In the genomic region with DNA sequence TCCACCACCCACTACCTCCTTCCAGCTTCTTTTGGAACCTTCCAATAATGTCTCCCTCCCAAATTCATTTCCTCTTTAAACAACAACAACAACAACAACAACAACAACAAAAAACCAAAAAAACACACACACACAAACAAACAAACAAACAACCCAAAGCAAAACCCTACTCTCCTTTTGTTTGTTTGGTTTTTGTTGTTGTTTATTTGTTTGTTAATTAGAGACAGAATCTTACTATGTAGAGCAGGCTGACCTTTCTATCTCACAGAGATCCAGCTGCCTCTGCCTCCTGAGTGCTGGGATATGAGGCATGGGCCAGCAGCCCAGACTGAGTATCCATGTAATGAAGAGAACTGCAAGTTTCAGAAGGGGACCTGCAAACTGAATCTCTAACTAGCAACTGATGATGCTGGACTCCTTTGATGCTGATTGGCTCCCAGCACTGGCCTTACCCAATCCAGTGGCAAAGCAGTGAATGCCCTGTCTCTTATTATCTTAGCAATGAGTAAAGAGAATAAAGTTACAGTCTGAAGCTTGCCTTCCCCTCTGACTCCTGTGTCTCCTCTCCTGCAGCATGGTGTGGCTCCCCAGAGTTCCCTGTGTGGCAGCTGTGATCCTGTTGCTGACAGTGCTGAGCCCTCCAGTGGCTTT, we compare ENCODE assay signal across 9 mouse cellular contexts. TPM values are rescaled to one million over a fixed set of nuclear protein-coding genes. Genes with fewer than 3 reads are reported as not detected.
A peak's percentile ranks its signal among the peaks of the same experiment; 100 is the strongest.
DNase-seq lines count a peak whose midpoint lies in the region; ATAC-seq lines count a peak whose summit lies in the region.
"Had no signal": no experiment of that assay in that cellular context is flagged by ENCODE, and none has a peak within 500 bp of the region (broad histone marks: within the 10 kb centered on the region; RNA-seq: fewer than 3 reads in every experiment).

A gene (plus strand): TSS at position 488 of the 651 bp plus-strand sequence.

- H3K9me3 ChIP-seq in hindbrain, embryonic 16.5 days (ENCODE audit: control insufficient read depth, low read length), result no peaks in the 10 kb centered on the region
- H3K9me3 ChIP-seq: heart, embryonic 13.5 days had no signal

- peak; percentile 91 for ATAC-seq in hindbrain, embryonic 16.5 days

- H3K27me3 ChIP-seq in hindbrain, embryonic 16.5 days (replicated peaks; ENCODE audit: control insufficient read depth, insufficient read depth, low read length), result no peaks in the 10 kb centered on the region

- H3K36me3 ChIP-seq in hindbrain, embryonic 16.5 days (ENCODE audit: control insufficient read depth, insufficient read depth, low read length), result no peaks in the 10 kb centered on the region
- H3K36me3 ChIP-seq: heart, embryonic 13.5 days had no signal

- no peak within 1 kb of the TSS for H3K4me2 ChIP-seq in hindbrain, embryonic 16.5 days (ENCODE audit: low read length)
- H3K4me2 ChIP-seq: heart, embryonic 13.5 days had no signal

- 0 out of 2 replicates have a peak, but pooled peaks cover 2% of the 10 kb centered on the region for H3K4me1 ChIP-seq in hindbrain, embryonic 16.5 days (ENCODE audit: control insufficient read depth, insufficient read depth, low read depth, low read length)

- no peak within 1 kb of the TSS for H3K9ac ChIP-seq in hindbrain, embryonic 16.5 days (ENCODE audit: low read depth, low read length)
- H3K9ac ChIP-seq: heart, embryonic 13.5 days had no signal

- H3K27ac ChIP-seq in hindbrain, embryonic 16.5 days (ENCODE audit: low read depth, low read length), result no peak within 1 kb of the TSS
- H3K27ac ChIP-seq: heart, embryonic 13.5 days had no signal

- DNase-seq in Muller cell, postnatal 12 days (ENCODE audit: inconsistent ontology term), result peak; percentile 69
- peak; percentile 73 for DNase-seq in cerebellum, adult 9-10 months
- peak; percentile 87 to 95 for DNase-seq in frontal cortex, postnatal 36 days (ENCODE audit: low spot score in 2 of 2)
- peak; percentile 76 to 80 for DNase-seq in layer of hippocampus, postnatal 36 days
- peak; percentile 79 to 92 for DNase-seq in lung, postnatal 4 days
- DNase-seq in retina, postnatal 7 days (ENCODE audit: low read depth, low spot score), result peak; percentile 60
- DNase-seq in urinary bladder, adult 2 months (ENCODE audit: low spot score), result no peak

- H3K4me3 ChIP-seq in hindbrain, embryonic 16.5 days (ENCODE audit: low read length), result no peak within 1 kb of the TSS
- H3K4me3 ChIP-seq: heart, embryonic 13.5 days had no signal

RNA-seq across cellular contexts. Expression of the gene that starts here (rescaled TPM):
- 3.5 and 4.3 TPM in 2 replicates for polyA plus RNA-seq in hindbrain, embryonic 16.5 days (2015; fragmentation: Nextera tagmentation; extraction: Ambion mirVana)
- total RNA-seq in layer of hippocampus, postnatal 36 days (2021), result 1 to 10 TPM; 1.3 TPM
- polyA plus RNA-seq in urinary bladder, adult 2 months (2012; rRNA removed), result 248 and 252 TPM in 2 replicates

Comparison
In these comparisons a context has a peak if more than half of its experiments do, and no peak if none do; other contexts are left out.
1. RNA of the gene that starts here (polyA plus RNA-seq): 248 to 252 TPM in urinary bladder, adult 2 months; 3.5 to 4.3 TPM in hindbrain, embryonic 16.5 days; every median in the first group is over 10 times any median in the second.